Mouse (Mus musculus) layer of hippocampus, adult 2 months (tissue): Measurements from ENCODE around the gene Mfsd7a. TPM values are rescaled to one million over a fixed set of nuclear protein-coding genes. Genes with fewer than 3 reads are reported as not detected.

Source experiments
- DNase-seq, 2 experiments: peaks; one replicate each; pipeline ENCODE4 v3.0.0; 2022; ENCODE audit warnings: low spot score in 2 of 2
- H3K27ac ChIP-seq: fragments of 200-600 bp; 2 replicates; pipeline ENCODE4 v1.8.1; 2022
- H3K4me3 ChIP-seq: fragments of 200-600 bp; 2 replicates; pipeline ENCODE4 v1.8.1; 2022; ENCODE audit warnings: mild to moderate bottlenecking
- CTCF ChIP-seq: fragments of 200-600 bp; conservative IDR thresholded peaks from 2 replicates; pipeline ENCODE4 v1.8.1; 2022; ENCODE audit warnings: antibody characterized with exemption, mild to moderate bottlenecking, moderate library complexity
- total RNA-seq, 2 experiments: library from RNA; stranded (reverse); gene quantifications; 2 replicates each; pipeline ENCODE4 v1.2.3; 2021

The Mfsd7a gene
- total RNA-seq, 2 experiments from 2014 or later = 0.69 to 0.90 TPM

DNA sequence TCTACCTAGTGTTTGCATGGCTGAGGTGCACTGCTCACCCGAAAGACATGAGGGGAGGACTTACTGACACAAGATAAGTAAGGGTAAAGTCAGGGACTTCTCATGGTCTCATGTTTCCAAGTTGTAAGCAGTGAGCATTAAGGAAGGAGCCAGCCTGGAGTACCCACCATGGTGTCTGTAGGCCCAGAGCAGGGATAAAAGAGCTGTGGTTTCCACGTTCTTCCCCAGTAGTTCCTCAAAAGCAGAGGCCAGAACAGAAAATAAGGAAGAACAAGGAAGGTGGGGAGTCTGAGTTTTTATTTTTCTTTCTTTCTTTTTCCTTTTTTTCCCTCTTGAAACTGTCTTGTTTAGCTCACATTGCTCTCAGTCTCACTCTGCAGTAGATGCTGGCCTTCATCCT, 34.0 kb downstream of the Mfsd7a start:
- Histone ChIP-seq H3K4me3 (no peak overlapping the region), H3K27ac (no peak overlapping the region)
- no peak for TF ChIP-seq CTCF
- DNase-seq = no peak

DNA sequence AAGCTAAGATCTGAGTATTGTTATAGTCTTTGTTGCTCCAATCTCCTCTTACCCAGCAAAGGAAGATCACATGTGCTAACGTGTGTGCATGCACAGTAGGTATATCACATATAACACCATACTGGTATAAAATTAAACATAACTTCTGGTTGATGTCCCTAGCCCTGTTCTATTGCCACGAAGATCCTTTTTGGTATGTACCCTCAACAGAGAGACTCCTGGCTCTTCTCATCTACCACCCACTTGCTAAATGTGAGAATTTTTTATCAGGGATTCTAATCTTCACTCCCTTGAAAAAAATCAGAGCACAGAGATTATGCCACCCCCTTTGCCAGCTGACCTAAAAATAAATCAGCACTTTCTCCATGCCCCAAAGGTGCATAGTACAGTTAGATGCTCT, 41.7 kb downstream of the Mfsd7a start:
- no peak overlapping the region for H3K27ac ChIP-seq
- H3K4me3 ChIP-seq = no peak overlapping the region
- DNase-seq = no peak
- no peak for TF ChIP-seq CTCF

DNA sequence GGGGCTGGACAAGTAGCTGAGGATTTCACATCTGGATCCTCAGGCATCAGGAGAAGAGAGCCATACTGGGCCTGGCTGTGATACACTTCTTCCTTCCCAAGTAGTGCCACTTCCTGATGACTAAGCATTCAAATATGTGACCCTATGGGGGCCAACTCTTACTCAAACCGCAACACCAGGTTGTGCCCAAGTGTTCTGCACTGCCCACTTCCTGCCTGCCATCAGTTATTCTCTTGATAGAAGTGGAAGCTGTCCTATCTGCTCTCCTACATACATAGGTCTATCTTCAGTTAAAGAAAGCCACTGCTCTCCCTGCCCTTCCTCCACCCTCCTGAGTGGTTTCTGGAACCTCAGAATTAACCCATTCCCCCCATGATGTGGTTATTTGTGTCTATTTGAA, 43.2 kb downstream of the Mfsd7a start:
- no peak overlapping the region for H3K4me3 ChIP-seq
- DNase-seq = no peak
- no peak for TF ChIP-seq CTCF
- no peak overlapping the region for H3K27ac ChIP-seq

DNA sequence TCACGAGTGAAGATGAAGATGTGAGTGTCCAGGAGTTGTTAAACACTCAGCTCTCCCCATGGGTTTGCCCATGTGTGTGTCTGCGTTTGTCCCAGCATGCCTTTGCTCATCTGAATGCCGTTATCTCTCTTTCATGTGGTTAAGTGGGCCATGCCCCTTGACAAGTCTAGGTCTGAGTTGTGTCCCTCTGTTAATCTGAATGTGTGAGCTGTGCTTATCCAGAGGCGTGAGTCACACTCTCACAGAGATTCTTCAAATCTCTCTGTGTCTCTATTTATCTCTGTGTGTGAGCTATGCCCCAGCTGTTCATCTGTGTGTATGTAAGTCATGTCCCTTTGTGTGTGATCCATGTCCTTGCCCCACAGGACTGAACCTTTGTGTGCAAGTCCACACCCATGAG, 45.2 kb downstream of the Mfsd7a start:
- no peak for TF ChIP-seq CTCF
- H3K4me3 ChIP-seq = no peak overlapping the region
- DNase-seq = no peak
- no peak overlapping the region for H3K27ac ChIP-seq

Other genes starting within 250 kb of the Mfsd7a start
- gene Dr1, start 180.0 kb downstream of the Mfsd7a start, total RNA-seq = 10 to 100 TPM; 40.2 to 42.8 TPM
- gene Pigg, start 136.3 kb downstream of the Mfsd7a start, total RNA-seq = 10 to 100 TPM; 10.1 to 11.5 TPM
- gene Gm42517, start 81.0 kb downstream of the Mfsd7a start, total RNA-seq = 10 to 100 TPM; 55.6 to 57.4 TPM
- gene Pde6b, start 60.5 kb downstream of the Mfsd7a start, total RNA-seq = under 1 TPM; 0.12 to 0.28 TPM
- 100 to 1,000 TPM; 256 to 259 TPM for gene Atp5k, start 14.4 kb downstream of the Mfsd7a start, total RNA-seq
- gene Pcgf3, start 12.3 kb upstream of the Mfsd7a start, total RNA-seq = 10 to 100 TPM; 43.5 to 47.1 TPM
- gene Cplx1, start 101.1 kb upstream of the Mfsd7a start, total RNA-seq = 100 to 1,000 TPM; 507 to 549 TPM
- 10 to 100 TPM; 96.2 to 97.3 TPM for gene Gak, start 180.9 kb upstream of the Mfsd7a start, total RNA-seq
- gene Tmem175, start 180.9 kb upstream of the Mfsd7a start, total RNA-seq = 10 to 100 TPM; 40.7 to 43.5 TPM
- 10 to 100 TPM; 16.8 to 17.1 TPM for gene Idua, start 211.4 kb upstream of the Mfsd7a start, total RNA-seq
- 10 to 100 TPM; 50.2 to 51.5 TPM for gene Dgkq, start 220.8 kb upstream of the Mfsd7a start, total RNA-seq
- gene Slc26a1, start 226.7 kb upstream of the Mfsd7a start, total RNA-seq = 1 to 10 TPM; 1.2 TPM
- gene Fgfrl1, start 243.5 kb upstream of the Mfsd7a start, total RNA-seq = 10 to 100 TPM; 21.3 to 22.4 TPM